9 mouse cellular contexts compared by ENCODE assay signal in the genomic region with DNA sequence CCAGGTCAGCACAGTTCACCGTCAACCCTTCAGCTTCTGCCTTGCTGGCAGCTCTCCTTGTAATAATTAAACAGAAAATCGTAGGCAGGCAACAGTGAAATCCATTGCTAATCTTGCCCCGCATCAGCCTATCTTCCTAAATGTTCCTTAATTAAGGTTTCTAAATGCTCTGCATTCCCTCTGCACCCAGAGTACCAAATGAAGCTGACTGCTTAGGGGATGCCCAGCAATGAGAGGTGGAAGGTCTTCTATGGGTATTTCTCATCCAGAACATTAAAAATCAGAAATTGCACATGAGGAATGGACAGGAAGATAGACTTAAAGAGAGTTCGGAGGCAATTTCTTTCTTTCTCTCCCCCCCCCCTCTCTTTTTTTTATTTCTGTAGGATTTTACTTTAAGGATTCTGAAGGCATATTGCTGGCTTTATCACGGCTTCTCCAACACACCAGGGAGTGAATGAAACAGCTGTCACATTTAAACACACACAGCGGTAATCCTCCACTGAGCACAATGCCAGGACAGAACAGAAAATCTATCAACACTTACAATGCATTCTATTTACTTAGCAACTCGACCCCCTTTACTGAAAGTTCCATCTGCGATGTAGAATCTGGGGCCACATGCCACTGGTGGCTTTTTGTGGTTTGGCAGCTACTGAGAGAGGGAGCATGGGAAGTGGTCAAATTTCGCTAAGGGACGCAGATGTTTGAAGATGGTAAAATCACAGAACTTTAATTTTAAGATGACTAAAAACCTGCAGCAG.
DNase-seq lines count a peak whose midpoint lies in the region; ATAC-seq lines count a peak whose summit lies in the region.
"Had no signal": no experiment of that assay in that cellular context is flagged by ENCODE, and none has a peak within 500 bp of the region (broad histone marks: within the 10 kb centered on the region; RNA-seq: fewer than 3 reads in every experiment).

No protein-coding gene starts in this region.

- H3K4me1 ChIP-seq in hindbrain, embryonic 10.5 days (replicated peaks), result peaks cover 22% of the 10 kb centered on the region
- peaks cover 19% of the 10 kb centered on the region for H3K4me1 ChIP-seq in midbrain, embryonic 11.5 days (ENCODE audit: control insufficient read depth, insufficient read depth, low read length)

- no peaks in the 10 kb centered on the region for H3K36me3 ChIP-seq in hindbrain, embryonic 10.5 days
- H3K36me3 ChIP-seq in midbrain, embryonic 11.5 days (ENCODE audit: control insufficient read depth, insufficient read depth, low read length), result no peaks in the 10 kb centered on the region

- no peaks in the 10 kb centered on the region for H3K9me3 ChIP-seq in hindbrain, embryonic 10.5 days
- H3K9me3 ChIP-seq in midbrain, embryonic 11.5 days (ENCODE audit: control insufficient read depth, low read length), result no peaks in the 10 kb centered on the region

- H3K9ac ChIP-seq in midbrain, embryonic 11.5 days (ENCODE audit: low read length), result no peak overlapping the region

- no peak overlapping the region for H3K27ac ChIP-seq in hindbrain, embryonic 10.5 days
- H3K27ac ChIP-seq in midbrain, embryonic 11.5 days (ENCODE audit: low read depth, low read length), result no peak overlapping the region

- H3K4me2 ChIP-seq in midbrain, embryonic 11.5 days, result no peak overlapping the region

- H3K27me3 ChIP-seq in hindbrain, embryonic 10.5 days (ENCODE audit: insufficient read depth, poor library complexity, severe bottlenecking), result no peaks in the 10 kb centered on the region
- H3K27me3 ChIP-seq in midbrain, embryonic 11.5 days (ENCODE audit: control insufficient read depth, insufficient read depth, low read length), result peaks cover 7% of the 10 kb centered on the region

- intact Hi-C loops in heart, postnatal 25 days (cut with DNase I), result no loop called here

- 45% methylated on average over 10 of the region's 10 CpGs for WGBS in hindbrain, embryonic 10.5 days
- WGBS in midbrain, embryonic 11.5 days, result 30% methylated on average over 10 of the region's 10 CpGs

- DNase-seq in heart, adult 9 months (ENCODE audit: low spot score in 2 of 2), result peak; percentile 20 to 28
- DNase-seq in heart, postnatal 25 days (ENCODE audit: low spot score), result no peak
- DNase-seq in cerebellum, postnatal 25 days, result peak; percentile 15 to 27
- peak; percentile 8 for DNase-seq in hindbrain, embryonic 10.5 days (ENCODE audit: low spot score)
- peak; percentile 89 for DNase-seq in midbrain, embryonic 11.5 days (ENCODE audit: low spot score, missing footprints)
- DNase-seq in ovary, postnatal 10 days (ENCODE audit: low spot score), result no peak
- DNase-seq in layer of hippocampus, postnatal 36 days, result no peak
- DNase-seq: gastrocnemius, postnatal 14 days had no signal

- peak; percentile 93 for ATAC-seq in midbrain, embryonic 11.5 days (ENCODE audit: low FRiP score)
- no peak for ATAC-seq in erythroblast, adult 5-6 weeks (replicated peaks; ENCODE audit: low FRiP score, poor library complexity, severe bottlenecking)

- H3K4me3 ChIP-seq in hindbrain, embryonic 10.5 days, result no peak overlapping the region
- H3K4me3 ChIP-seq in midbrain, embryonic 11.5 days (ENCODE audit: low read depth, low read length), result no peak overlapping the region

Comparison
In these comparisons a context has a peak if more than half of its experiments do, and no peak if none do; other contexts are left out.
1. DNase-seq: peak in heart, adult 9 months (2 of 2), cerebellum, postnatal 25 days (2 of 2), hindbrain, embryonic 10.5 days (single experiment) and midbrain, embryonic 11.5 days (single experiment); none in heart, postnatal 25 days (single experiment), ovary, postnatal 10 days (single experiment) and layer of hippocampus, postnatal 36 days (0 of 2).